Mouse (Mus musculus): ENCODE measurements at regions not wholly inside any gene's neighbourhood (a gene's known extent, or its start where the extent isn't known, plus 50 kb on each side); places are given as distances from the start of the nearest gene placed in this dataset.

- no peak for TF ChIP-seq CTCF (IDR thresholded peaks at IDR 0.05; ENCODE audit: low read depth)
- peak; percentile 90 for DNase-seq (ENCODE audit: low spot score)
Observed at GRCm38 (mm10) chr3:132033078-132033713, 51.9 kb upstream of the Dkk2 start.

GRCm38 (mm10) chr3:132035176-132035575 is 49.9 kb upstream of the Dkk2 start:
- 73% methylated on average over 2 of the region's 2 CpGs for WGBS
- Histone ChIP-seq H3K9ac (ENCODE audit: low read depth, low read length) (no peak overlapping the region), H3K4me3 (replicated peaks; ENCODE audit: low read depth, low read length) (no peak overlapping the region), H3K4me1 (replicated peaks; ENCODE audit: insufficient read depth, low read length) (no peaks in the 10 kb centered on the region), H3K27me3 (ENCODE audit: insufficient read depth, low read length) (no peaks in the 10 kb centered on the region), H3K4me2 (ENCODE audit: low read length) (no peak overlapping the region), H3K27ac (no peak overlapping the region), H3K36me3 (ENCODE audit: insufficient read depth, low read length) (no peaks in the 10 kb centered on the region), H3K9me3 (replicated peaks; ENCODE audit: low read length) (no peaks in the 10 kb centered on the region)
- TF ChIP-seq CTCF (IDR thresholded peaks at IDR 0.05; ENCODE audit: low read depth), result no peak
- DNase-seq (ENCODE audit: low spot score), result no peak
- ATAC-seq (replicated peaks; ENCODE audit: low FRiP score, low read depth), result no peak

More at GRCm38 (mm10) chr3:132033078-132033713, 51.9 kb upstream of the Dkk2 start:
- H3K4me2 ChIP-seq (ENCODE audit: low read length), result peak overlapping the region; percentile 21; the same call in 1 of the 2 replicates
- no peaks in the 10 kb centered on the region for H3K4me1 ChIP-seq (replicated peaks; ENCODE audit: insufficient read depth, low read length)
- WGBS, result 8% methylated on average over 5 of the region's 5 CpGs
- no peaks in the 10 kb centered on the region for H3K27me3 ChIP-seq (ENCODE audit: insufficient read depth, low read length)
- H3K4me3 ChIP-seq (replicated peaks; ENCODE audit: low read depth, low read length), result no peak overlapping the region
- no peak overlapping the region for H3K9ac ChIP-seq (ENCODE audit: low read depth, low read length)
- H3K36me3 ChIP-seq (ENCODE audit: insufficient read depth, low read length), result no peaks in the 10 kb centered on the region
- no peak overlapping the region; the same call in none of the 2 replicates for H3K27ac ChIP-seq
- ATAC-seq (replicated peaks; ENCODE audit: low FRiP score, low read depth), result no peak
- H3K9me3 ChIP-seq (replicated peaks; ENCODE audit: low read length), result no peaks in the 10 kb centered on the region
